Mouse (Mus musculus) heart, embryonic 16.5 days (tissue): Measurements from ENCODE around the gene Kcna5. TPM values are rescaled to one million over a fixed set of nuclear protein-coding genes. Genes with fewer than 3 reads are reported as not detected.
A peak's percentile ranks its signal among the peaks of the same experiment; 100 is the strongest.

Source experiments
- ATAC-seq: fragments of 200-750 bp; cut with Nextera tagmentation; replicated peaks from 2 replicates; pipeline ENCODE4 v1.8.0; 2017; ENCODE audit warnings: moderate number of reproducible peaks; ENCODE audit not compliant: insufficient read depth, low FRiP score; ENCODE audit errors: extremely low read depth
- H3K27ac ChIP-seq: fragments of 300-500 bp; sonication (generic); 2 replicates; pipeline ENCODE4 v1.5.1; 2014; ENCODE audit warnings: mild to moderate bottlenecking, low read length, control low read depth, moderate library complexity
- H3K27me3 ChIP-seq: fragments of 300-500 bp; sonication (generic); 2 replicates; pipeline ENCODE4 v1.6.1; 2014; ENCODE audit warnings: low read length, mixed read lengths; ENCODE audit not compliant: control insufficient read depth, insufficient read depth
- H3K36me3 ChIP-seq: fragments of 300-500 bp; sonication (generic); 2 replicates; pipeline ENCODE4 v1.6.1; 2014; ENCODE audit not compliant: control insufficient read depth, insufficient read depth
- H3K4me1 ChIP-seq: fragments of 300-500 bp; sonication (generic); 2 replicates; pipeline ENCODE4 v1.6.1; 2014; ENCODE audit warnings: low read length, mixed read lengths; ENCODE audit not compliant: control insufficient read depth, insufficient read depth
- H3K4me2 ChIP-seq: fragments of 300-500 bp; sonication (generic); 2 replicates; pipeline ENCODE4 v1.6.1; 2014; ENCODE audit warnings: low read depth, mild to moderate bottlenecking, control low read depth, low read length
- H3K4me3 ChIP-seq: fragments of 300-500 bp; sonication (generic); 2 replicates; pipeline ENCODE4 v1.5.1; 2014; ENCODE audit warnings: mild to moderate bottlenecking, control low read depth, low read length
- H3K9ac ChIP-seq: fragments of 300-500 bp; sonication (generic); 2 replicates; pipeline ENCODE4 v1.6.1; 2014; ENCODE audit warnings: low read length, control low read depth
- H3K9me3 ChIP-seq: fragments of 300-500 bp; sonication (generic); replicated peaks from 2 replicates; pipeline ENCODE4 v1.6.1; 2016; ENCODE audit warnings: low read length; ENCODE audit not compliant: control insufficient read depth
- WGBS: fragments of 180-500 bp; shearing (Covaris S2); extraction: QIAGEN DNeasy Blood & Tissue Kit; methylation state at CpG from one replicate; pipeline ENCODE4 v1.1.7; 2014; 5-methylcytosine and 5-hydroxymethylcytosine counted together
- polyA plus RNA-seq: library from polyadenylated mRNA; unstranded; fragments of >200 nt; fragmentation: Nextera tagmentation; extraction: Ambion mirVana; gene quantifications from 2 replicates; pipeline ENCODE4 v1.2.1, GENCODE M21; 2015

Gene Kcna5
- polyA plus RNA-seq, 1 experiment from 2014 or later: 9.1 TPM

GRCm38 (mm10) chr6:126568046-126568830 lies 33.0 kb upstream of the Kcna5 start:
- Histone ChIP-seq H3K9me3 (no peaks in the 10 kb centered on the region), H3K36me3 (no peaks in the 10 kb centered on the region), H3K4me3 (no peak overlapping the region), H3K4me1 (no peaks in the 10 kb centered on the region), H3K4me2 (no peak overlapping the region), H3K9ac (no peak overlapping the region), H3K27me3 (no peaks in the 10 kb centered on the region), H3K27ac (no peak overlapping the region)
- ATAC-seq: no peak
- 74% methylated on average over 14 of the region's 14 CpGs for WGBS

- Histone ChIP-seq H3K9me3 (no peaks in the 10 kb centered on the region), H3K4me3 (no peak overlapping the region), H3K4me1 (no peaks in the 10 kb centered on the region), H3K4me2 (no peak overlapping the region), H3K9ac (no peak overlapping the region), H3K27ac (no peak overlapping the region), H3K36me3 (no peaks in the 10 kb centered on the region), H3K27me3 (no peaks in the 10 kb centered on the region)
- no peak for ATAC-seq
- 91% methylated on average over 9 of the region's 9 CpGs for WGBS
Observed at GRCm38 (mm10) chr6:126567326-126567725, 32.1 kb upstream of the Kcna5 start.

GRCm38 (mm10) chr6:126564376-126564775 lies 29.2 kb upstream of the Kcna5 start:
- Histone ChIP-seq H3K4me2 (no peak overlapping the region), H3K36me3 (no peaks in the 10 kb centered on the region), H3K4me1 (peaks cover 8% of the 10 kb centered on the region; the same call in 1 of the 2 replicates), H3K27ac (no peak overlapping the region), H3K9me3 (no peaks in the 10 kb centered on the region), H3K27me3 (no peaks in the 10 kb centered on the region), H3K9ac (no peak overlapping the region), H3K4me3 (no peak overlapping the region)
- no peak for ATAC-seq
- WGBS: 57% methylated on average over 6 of the region's 6 CpGs

GRCm38 (mm10) chr6:126563898-126564297 lies 28.7 kb upstream of the Kcna5 start:
- H3K27me3 ChIP-seq: no peaks in the 10 kb centered on the region
- no peak overlapping the region for H3K4me3 ChIP-seq
- no peaks in the 10 kb centered on the region for H3K9me3 ChIP-seq
- no peak overlapping the region for H3K27ac ChIP-seq
- H3K4me2 ChIP-seq: no peak overlapping the region
- 13% methylated on average over 7 of the region's 7 CpGs for WGBS
- peaks cover 8% of the 10 kb centered on the region; the same call in 1 of the 2 replicates for H3K4me1 ChIP-seq
- H3K9ac ChIP-seq: no peak overlapping the region
- H3K36me3 ChIP-seq: no peaks in the 10 kb centered on the region
- peak; percentile 41; the same call in 1 of the 2 replicates for ATAC-seq

GRCm38 (mm10) chr6:126561702-126562101 lies 26.5 kb upstream of the Kcna5 start:
- 21% methylated on average over 4 of the region's 4 CpGs for WGBS
- ATAC-seq: no peak

GRCm38 (mm10) chr6:126560696-126561095 lies 25.5 kb upstream of the Kcna5 start:
- no peak overlapping the region for H3K4me2 ChIP-seq
- no peak overlapping the region for H3K27ac ChIP-seq
- no peaks in the 10 kb centered on the region for H3K36me3 ChIP-seq
- no peak overlapping the region for H3K4me3 ChIP-seq
- no peaks in the 10 kb centered on the region for H3K27me3 ChIP-seq
- WGBS: 84% methylated on average over 1 of the region's 1 CpGs
- H3K9ac ChIP-seq: no peak overlapping the region
- peaks cover 8% of the 10 kb centered on the region; the same call in 1 of the 2 replicates for H3K4me1 ChIP-seq
- H3K9me3 ChIP-seq: no peaks in the 10 kb centered on the region
- ATAC-seq: no peak

More at GRCm38 (mm10) chr6:126561702-126562101, 26.5 kb upstream of the Kcna5 start:
- Histone ChIP-seq H3K27ac (no peak overlapping the region), H3K27me3 (no peaks in the 10 kb centered on the region), H3K4me1 (peaks cover 8% of the 10 kb centered on the region; the same call in 1 of the 2 replicates), H3K4me2 (no peak overlapping the region), H3K4me3 (no peak overlapping the region), H3K9ac (no peak overlapping the region), H3K36me3 (no peaks in the 10 kb centered on the region), H3K9me3 (no peaks in the 10 kb centered on the region)

GRCm38 (mm10) chr6:126560036-126560435 lies 24.8 kb upstream of the Kcna5 start:
- Histone ChIP-seq H3K4me3 (no peak overlapping the region), H3K36me3 (no peaks in the 10 kb centered on the region), H3K9me3 (no peaks in the 10 kb centered on the region), H3K4me2 (no peak overlapping the region), H3K9ac (no peak overlapping the region), H3K4me1 (peaks cover 8% of the 10 kb centered on the region; the same call in 1 of the 2 replicates), H3K27me3 (no peaks in the 10 kb centered on the region), H3K27ac (peak overlapping the region; percentile 66)
- whole genome bisulfite sequencing: 38% methylated on average over 8 of the region's 8 CpGs
- ATAC-seq: 0 out of 2 replicates have a peak, but pooled peaks have one; percentile 49

- Histone ChIP-seq H3K4me3 (no peak overlapping the region), H3K9ac (no peak overlapping the region), H3K36me3 (no peaks in the 10 kb centered on the region), H3K27ac (no peak overlapping the region), H3K27me3 (0 out of 2 replicates have a peak, but pooled peaks cover 2% of the 10 kb centered on the region), H3K9me3 (no peaks in the 10 kb centered on the region), H3K4me2 (no peak overlapping the region), H3K4me1 (peaks cover 8% of the 10 kb centered on the region; the same call in 1 of the 2 replicates)
- WGBS: 45% methylated on average over 3 of the region's 3 CpGs
- ATAC-seq: no peak
Observed at GRCm38 (mm10) chr6:126558276-126558675, 23.1 kb upstream of the Kcna5 start.

GRCm38 (mm10) chr6:126553812-126554211 lies 18.6 kb upstream of the Kcna5 start:
- H3K36me3 ChIP-seq: no peaks in the 10 kb centered on the region
- ATAC-seq: 0 out of 2 replicates have a peak, but pooled peaks have one; percentile 43
- no peaks in the 10 kb centered on the region for H3K9me3 ChIP-seq
- no peak overlapping the region for H3K4me2 ChIP-seq
- 23% methylated on average over 9 of the region's 9 CpGs for WGBS
- H3K27me3 ChIP-seq: peaks cover 6% of the 10 kb centered on the region; the same call in 1 of the 2 replicates
- no peaks in the 10 kb centered on the region; the same call in 1 of the 2 replicates for H3K4me1 ChIP-seq
- no peak overlapping the region for H3K4me3 ChIP-seq
- H3K9ac ChIP-seq: no peak overlapping the region
- no peak overlapping the region for H3K27ac ChIP-seq
